Mouse (Mus musculus): ENCODE measurements around the gene Zranb3. TPM values are rescaled to one million over a fixed set of nuclear protein-coding genes. Genes with fewer than 3 reads are reported as not detected.
"Not testable (repeated sequence)": the region's sequence is repeated elsewhere in the genome, so short reads cannot be mapped to it uniquely, and the experiment has no call there.

Gene Zranb3
- total RNA-seq (2017): 14.7 and 21.2 TPM in 2 replicates

- peak; percentile 85 for ATAC-seq (replicated peaks; ENCODE audit: low read depth, poor library complexity, severe bottlenecking)
These were observed at the start of gene Zranb3, which contains the start of gene R3hdm1 for GRCm38 (mm10) chr1:128102641-128103461. Zranb3 (minus strand) TSS chr1:128103047. R3hdm1 (plus strand) TSS chr1:128103301.

- ATAC-seq (replicated peaks; ENCODE audit: low read depth, poor library complexity, severe bottlenecking): no peak
These were observed 38.9 kb upstream of the Zranb3 start for GRCm38 (mm10) chr1:128141737-128142136.

GRCm38 (mm10) chr1:128141039-128141438 is 38.2 kb upstream of the Zranb3 start:
- peak; percentile 63; the same call in 1 of the 2 replicates for ATAC-seq (replicated peaks; ENCODE audit: low read depth, poor library complexity, severe bottlenecking)

- not testable (repeated sequence) for ATAC-seq (replicated peaks; ENCODE audit: low read depth, poor library complexity, severe bottlenecking)
These were observed 33.4 kb upstream of the Zranb3 start for GRCm38 (mm10) chr1:128136222-128136621.

GRCm38 (mm10) chr1:128120913-128121627 is 18.2 kb upstream of the Zranb3 start:
- ATAC-seq (replicated peaks; ENCODE audit: low read depth, poor library complexity, severe bottlenecking): no peak

- peak; percentile 26 for ATAC-seq (replicated peaks; ENCODE audit: low read depth, poor library complexity, severe bottlenecking)
These were observed 757 bp upstream of the Zranb3 start for GRCm38 (mm10) chr1:128103520-128104088.

GRCm38 (mm10) chr1:128102251-128102640 is 601 bp downstream of the Zranb3 start:
- ATAC-seq (replicated peaks; ENCODE audit: low read depth, poor library complexity, severe bottlenecking): peak; percentile 45

GRCm38 (mm10) chr1:128098309-128098708 is 4.5 kb downstream of the Zranb3 start:
- ATAC-seq (replicated peaks; ENCODE audit: low read depth, poor library complexity, severe bottlenecking): no peak

GRCm38 (mm10) chr1:128094686-128095085 is 8.2 kb downstream of the Zranb3 start:
- no peak for ATAC-seq (replicated peaks; ENCODE audit: low read depth, poor library complexity, severe bottlenecking)

- no peak for ATAC-seq (replicated peaks; ENCODE audit: low read depth, poor library complexity, severe bottlenecking)
These were observed 20.0 kb downstream of the Zranb3 start for GRCm38 (mm10) chr1:128082800-128083199.

- ATAC-seq (replicated peaks; ENCODE audit: low read depth, poor library complexity, severe bottlenecking): no peak
These were observed 21.0 kb downstream of the Zranb3 start for GRCm38 (mm10) chr1:128081873-128082272.

- no peak for ATAC-seq (replicated peaks; ENCODE audit: low read depth, poor library complexity, severe bottlenecking)
These were observed 21.7 kb downstream of the Zranb3 start for GRCm38 (mm10) chr1:128080936-128081696.

GRCm38 (mm10) chr1:128078646-128079045 is 24.2 kb downstream of the Zranb3 start:
- ATAC-seq (replicated peaks; ENCODE audit: low read depth, poor library complexity, severe bottlenecking): no peak

- no peak for ATAC-seq (replicated peaks; ENCODE audit: low read depth, poor library complexity, severe bottlenecking)
These were observed 25.1 kb downstream of the Zranb3 start for GRCm38 (mm10) chr1:128077788-128078187.

- ATAC-seq (replicated peaks; ENCODE audit: low read depth, poor library complexity, severe bottlenecking): no peak
These were observed 25.9 kb downstream of the Zranb3 start for GRCm38 (mm10) chr1:128076791-128077479.

- no peak for ATAC-seq (replicated peaks; ENCODE audit: low read depth, poor library complexity, severe bottlenecking)
These were observed 29.8 kb downstream of the Zranb3 start for GRCm38 (mm10) chr1:128073051-128073450.

GRCm38 (mm10) chr1:128070003-128070402 is 32.8 kb downstream of the Zranb3 start:
- no peak for ATAC-seq (replicated peaks; ENCODE audit: low read depth, poor library complexity, severe bottlenecking)

- ATAC-seq (replicated peaks; ENCODE audit: low read depth, poor library complexity, severe bottlenecking): peak; percentile 92
These were observed 33.9 kb downstream of the Zranb3 start for GRCm38 (mm10) chr1:128068945-128069397.

GRCm38 (mm10) chr1:128064716-128065115 is 38.1 kb downstream of the Zranb3 start:
- ATAC-seq (replicated peaks; ENCODE audit: low read depth, poor library complexity, severe bottlenecking): no peak

All from common myeloid progenitor, adult 5-6 weeks (primary cell).